Mouse (Mus musculus): ENCODE measurements at regions not wholly inside any gene's neighbourhood (a gene's known extent, or its start where the extent isn't known, plus 50 kb on each side); places are given as distances from the start of the nearest gene placed in this dataset.

- Histone ChIP-seq H3K27me3 (ENCODE audit: control insufficient read depth, insufficient read depth, low read length) (no peaks in the 10 kb centered on the region), H3K9me3 (ENCODE audit: control insufficient read depth, low read length) (no peaks in the 10 kb centered on the region), H3K4me1 (ENCODE audit: control insufficient read depth, insufficient read depth, low read length) (no peaks in the 10 kb centered on the region), H3K36me3 (ENCODE audit: control insufficient read depth, insufficient read depth, low read length) (no peaks in the 10 kb centered on the region), H3K4me3 (ENCODE audit: low read depth, low read length) (no peak overlapping the region), H3K4me2 (ENCODE audit: low read depth, severe bottlenecking) (no peak overlapping the region), H3K9ac (ENCODE audit: low read length) (no peak overlapping the region), H3K27ac (replicated peaks; ENCODE audit: low read depth, low read length) (no peak overlapping the region)
- peak; percentile 28 for DNase-seq (ENCODE audit: low spot score)
- no peak for ATAC-seq (ENCODE audit: insufficient number of reproducible peaks, low FRiP score, low TSS enrichment, low read depth)
- 57% methylated on average over 9 of the region's 9 CpGs for WGBS
Measured at GRCm38 (mm10) chr3:102266136-102266535, 61.6 kb upstream of the Vangl1 start.

DNA sequence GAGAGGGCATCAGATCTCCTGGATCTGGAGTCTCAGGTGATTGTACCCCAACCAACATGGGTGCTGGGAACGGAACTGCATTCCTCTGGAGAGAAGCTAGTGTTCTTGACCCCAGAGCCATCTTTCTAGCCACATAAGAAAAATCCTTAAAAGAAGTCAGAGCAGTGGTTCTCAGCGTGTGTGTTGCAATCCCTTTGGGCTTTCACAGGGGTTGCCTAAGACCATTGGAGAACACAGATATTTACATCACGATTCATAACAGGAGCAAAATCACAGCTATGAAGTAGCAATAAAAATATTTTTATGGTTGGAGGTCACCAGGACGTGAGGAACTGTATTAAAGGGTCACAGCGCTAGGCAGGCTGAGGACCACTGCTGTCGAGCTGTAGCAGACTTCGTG lies 60.7 kb upstream of the Vangl1 start:
- Histone ChIP-seq H3K4me3 (ENCODE audit: low read depth, low read length) (no peak overlapping the region), H3K9me3 (ENCODE audit: control insufficient read depth, low read length) (no peaks in the 10 kb centered on the region), H3K27me3 (ENCODE audit: control insufficient read depth, insufficient read depth, low read length) (no peaks in the 10 kb centered on the region), H3K4me1 (ENCODE audit: control insufficient read depth, insufficient read depth, low read length) (no peaks in the 10 kb centered on the region), H3K9ac (ENCODE audit: low read length) (no peak overlapping the region), H3K36me3 (ENCODE audit: control insufficient read depth, insufficient read depth, low read length) (no peaks in the 10 kb centered on the region), H3K27ac (replicated peaks; ENCODE audit: low read depth, low read length) (no peak overlapping the region), H3K4me2 (ENCODE audit: low read depth, severe bottlenecking) (no peak overlapping the region)
- no peak for DNase-seq (ENCODE audit: low spot score)
- ATAC-seq (ENCODE audit: insufficient number of reproducible peaks, low FRiP score, low TSS enrichment, low read depth), result no peak
- WGBS, result 69% methylated on average over 7 of the region's 7 CpGs

GRCm38 (mm10) chr3:102263326-102263725 lies 58.8 kb upstream of the Vangl1 start:
- Histone ChIP-seq H3K27me3 (ENCODE audit: control insufficient read depth, insufficient read depth, low read length) (no peaks in the 10 kb centered on the region), H3K9me3 (ENCODE audit: control insufficient read depth, low read length) (no peaks in the 10 kb centered on the region), H3K4me3 (ENCODE audit: low read depth, low read length) (no peak overlapping the region), H3K4me1 (ENCODE audit: control insufficient read depth, insufficient read depth, low read length) (no peaks in the 10 kb centered on the region), H3K9ac (ENCODE audit: low read length) (no peak overlapping the region), H3K27ac (replicated peaks; ENCODE audit: low read depth, low read length) (no peak overlapping the region), H3K4me2 (ENCODE audit: low read depth, severe bottlenecking) (no peak overlapping the region), H3K36me3 (ENCODE audit: control insufficient read depth, insufficient read depth, low read length) (no peaks in the 10 kb centered on the region)
- 70% methylated on average over 9 of the region's 9 CpGs for WGBS
- no peak for ATAC-seq (ENCODE audit: insufficient number of reproducible peaks, low FRiP score, low TSS enrichment, low read depth)
- no peak for DNase-seq (ENCODE audit: low spot score)

DNA sequence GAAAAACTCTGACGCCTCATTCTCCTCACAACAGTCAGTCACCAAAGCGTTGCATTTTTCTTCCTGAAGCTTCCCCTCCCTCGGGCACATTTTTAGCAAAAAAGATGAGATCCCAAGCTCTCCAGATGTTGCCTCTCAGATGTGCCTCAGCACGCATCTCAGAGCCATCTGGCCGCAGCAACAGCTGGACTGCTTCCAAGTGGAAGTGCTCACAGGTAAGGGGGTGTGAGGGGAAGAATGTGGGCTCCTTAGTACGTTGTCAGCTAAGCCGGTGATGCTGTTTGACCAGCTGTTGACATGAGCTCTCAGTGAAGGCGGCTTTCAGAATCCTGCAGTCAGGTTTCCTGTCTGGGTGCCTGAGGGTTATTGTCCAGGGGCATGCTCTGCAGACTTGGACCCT lies 58.2 kb upstream of the Vangl1 start:
- Histone ChIP-seq H3K4me1 (ENCODE audit: control insufficient read depth, insufficient read depth, low read length) (no peaks in the 10 kb centered on the region), H3K4me3 (ENCODE audit: low read depth, low read length) (no peak overlapping the region), H3K9ac (ENCODE audit: low read length) (no peak overlapping the region), H3K9me3 (ENCODE audit: control insufficient read depth, low read length) (no peaks in the 10 kb centered on the region), H3K27me3 (ENCODE audit: control insufficient read depth, insufficient read depth, low read length) (no peaks in the 10 kb centered on the region), H3K4me2 (ENCODE audit: low read depth, severe bottlenecking) (no peak overlapping the region), H3K36me3 (ENCODE audit: control insufficient read depth, insufficient read depth, low read length) (no peaks in the 10 kb centered on the region), H3K27ac (replicated peaks; ENCODE audit: low read depth, low read length) (no peak overlapping the region)
- DNase-seq (ENCODE audit: low spot score) (peak; percentile 38), ATAC-seq (ENCODE audit: insufficient number of reproducible peaks, low FRiP score, low TSS enrichment, low read depth) (no peak)
- 50% methylated on average over 8 of the region's 8 CpGs for WGBS

DNA sequence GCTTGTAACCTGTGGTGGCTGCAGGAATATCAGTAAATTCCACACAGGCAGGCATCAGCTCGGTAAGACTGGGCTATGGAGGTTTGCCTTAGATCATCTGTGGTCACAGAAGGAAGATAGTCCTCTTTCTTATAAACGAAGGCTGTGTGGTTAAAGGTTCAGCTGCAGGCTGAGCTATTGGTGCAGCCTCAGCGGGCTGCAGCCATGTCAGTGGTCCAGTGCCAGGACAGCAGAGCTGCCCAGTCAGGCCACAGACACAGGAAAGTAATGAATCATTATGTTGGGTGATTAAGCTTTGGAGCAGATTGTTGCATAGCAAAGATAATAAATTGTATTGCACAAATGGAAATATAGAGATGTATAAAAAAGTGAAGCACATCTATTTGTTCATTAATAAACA lies 57.0 kb upstream of the Vangl1 start:
- no peaks in the 10 kb centered on the region for H3K4me1 ChIP-seq (ENCODE audit: control insufficient read depth, insufficient read depth, low read length)
- no peaks in the 10 kb centered on the region for H3K9me3 ChIP-seq (ENCODE audit: control insufficient read depth, low read length)
- no peaks in the 10 kb centered on the region for H3K27me3 ChIP-seq (ENCODE audit: control insufficient read depth, insufficient read depth, low read length)
- H3K27ac ChIP-seq (replicated peaks; ENCODE audit: low read depth, low read length), result no peak overlapping the region
- no peak overlapping the region for H3K4me2 ChIP-seq (ENCODE audit: low read depth, severe bottlenecking)
- 77% methylated on average over 3 of the region's 3 CpGs for WGBS
- ATAC-seq (ENCODE audit: insufficient number of reproducible peaks, low FRiP score, low TSS enrichment, low read depth) (no peak), DNase-seq (ENCODE audit: low spot score) (no peak)
- H3K36me3 ChIP-seq (ENCODE audit: control insufficient read depth, insufficient read depth, low read length), result no peaks in the 10 kb centered on the region
- H3K9ac ChIP-seq (ENCODE audit: low read length), result no peak overlapping the region
- H3K4me3 ChIP-seq (ENCODE audit: low read depth, low read length), result no peak overlapping the region

All from limb, embryonic 11.5 days (tissue).